Mouse (Mus musculus) midbrain, embryonic 10.5 days (tissue): ENCODE measurements around the gene Sp3. TPM values are rescaled to one million over a fixed set of nuclear protein-coding genes. Genes with fewer than 3 reads are reported as not detected.
"Not testable (repeated sequence)": the region's sequence is repeated elsewhere in the genome, so short reads cannot be mapped to it uniquely, and the experiment has no call there.

Experiments used
- DNase-seq: peaks from one replicate; pipeline ENCODE4 v3.0.0-alpha.2; 2017; ENCODE audit warnings: low spot score
- H3K27ac ChIP-seq: fragments of 300-500 bp; sonication (generic); replicated peaks from 2 replicates; pipeline ENCODE4 v1.5.1; 2016; ENCODE audit warnings: mild to moderate bottlenecking
- H3K27me3 ChIP-seq: fragments of 300-500 bp; sonication (generic); 2 replicates; pipeline ENCODE4 v1.6.1; 2016; ENCODE audit warnings: low read depth, mild to moderate bottlenecking; ENCODE audit not compliant: poor library complexity, severe bottlenecking
- H3K36me3 ChIP-seq: fragments of 300-500 bp; sonication (generic); 2 replicates; pipeline ENCODE4 v1.6.1; 2016; ENCODE audit warnings: mild to moderate bottlenecking, moderate library complexity
- H3K4me1 ChIP-seq: fragments of 300-500 bp; sonication (generic); 2 replicates; pipeline ENCODE4 v1.6.1; 2016
- H3K4me3 ChIP-seq: fragments of 300-500 bp; sonication (generic); 2 replicates; pipeline ENCODE4 v1.5.1; 2016; ENCODE audit warnings: mild to moderate bottlenecking, moderate library complexity
- H3K9me3 ChIP-seq: fragments of 300-500 bp; sonication (generic); replicated peaks from 2 replicates; pipeline ENCODE4 v1.6.1; 2016; ENCODE audit warnings: mild to moderate bottlenecking
- WGBS: fragments of 180-500 bp; shearing (Covaris S2); methylation state at CpG from one replicate; pipeline ENCODE4 v1.1.7; 2016; 5-methylcytosine and 5-hydroxymethylcytosine counted together
- polyA plus RNA-seq: library from polyadenylated mRNA; unstranded; fragments of >200 nt; fragmentation: Nextera tagmentation; extraction: Ambion mirVana; gene quantifications from 2 replicates; pipeline ENCODE4 v1.2.1, GENCODE M21; 2016

The Sp3 gene
- polyA plus RNA-seq, 1 experiment from 2014 or later: 43.2 TPM

- H3K27ac ChIP-seq: peak overlapping the region; percentile 74
Observed at GRCm38 (mm10) chr2:73003751-73004717, 23.8 kb upstream of the Sp3 start.

DNA sequence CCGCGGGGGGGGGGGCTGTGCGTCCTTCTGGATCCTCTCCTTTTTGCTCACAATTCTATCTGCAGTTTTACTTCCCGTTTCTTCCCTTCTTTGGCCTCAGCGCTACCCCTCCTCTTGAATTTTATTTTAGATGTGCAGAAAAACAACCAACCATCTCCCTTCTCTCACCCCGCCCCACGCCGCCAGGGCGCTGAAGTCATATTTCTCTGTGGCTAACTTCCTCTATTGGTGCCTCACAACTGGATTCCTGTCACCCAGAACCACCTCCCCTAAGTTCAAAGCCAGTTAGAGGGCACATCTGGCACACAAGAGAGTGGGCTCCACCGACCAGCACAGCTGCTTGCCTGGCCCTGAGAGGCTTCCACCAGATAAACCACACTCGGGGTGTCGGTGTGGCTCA lies 22.8 kb upstream of the Sp3 start:
- Histone ChIP-seq H3K9me3 (no peaks in the 10 kb centered on the region), H3K27ac (0 out of 2 replicates have a peak overlapping the region, but pooled peaks have one; percentile 2), H3K4me1 (peaks cover 32% of the 10 kb centered on the region), H3K36me3 (no peaks in the 10 kb centered on the region), H3K27me3 (no peaks in the 10 kb centered on the region), H3K4me3 (no peak overlapping the region)
- DNase-seq: no peak
- WGBS: 67% methylated on average over 12 of the region's 12 CpGs

More at GRCm38 (mm10) chr2:73003751-73004717, 23.8 kb upstream of the Sp3 start:
- WGBS: 45% methylated on average over 24 of the region's 24 CpGs
- peak; percentile 41 for DNase-seq
- peak overlapping the region; percentile 23; the same call in 1 of the 2 replicates for H3K4me3 ChIP-seq
- H3K4me1 ChIP-seq: peaks cover 32% of the 10 kb centered on the region
- no peaks in the 10 kb centered on the region for H3K27me3 ChIP-seq
- no peaks in the 10 kb centered on the region for H3K36me3 ChIP-seq
- H3K9me3 ChIP-seq: no peaks in the 10 kb centered on the region

GRCm38 (mm10) chr2:73002451-73002850 lies 22.2 kb upstream of the Sp3 start:
- WGBS: 93% methylated on average over 6 of the region's 6 CpGs
- Histone ChIP-seq H3K4me1 (peaks cover 32% of the 10 kb centered on the region), H3K27ac (no peak overlapping the region), H3K4me3 (no peak overlapping the region), H3K36me3 (no peaks in the 10 kb centered on the region), H3K27me3 (no peaks in the 10 kb centered on the region), H3K9me3 (no peaks in the 10 kb centered on the region)
- no peak for DNase-seq

GRCm38 (mm10) chr2:73001994-73002393 lies 21.7 kb upstream of the Sp3 start:
- Histone ChIP-seq H3K27ac (no peak overlapping the region), H3K36me3 (no peaks in the 10 kb centered on the region), H3K4me3 (no peak overlapping the region), H3K27me3 (no peaks in the 10 kb centered on the region), H3K9me3 (no peaks in the 10 kb centered on the region), H3K4me1 (peaks cover 32% of the 10 kb centered on the region)
- no peak for DNase-seq
- 90% methylated on average over 5 of the region's 5 CpGs for WGBS

GRCm38 (mm10) chr2:73000194-73000593 lies 19.9 kb upstream of the Sp3 start:
- H3K4me1 ChIP-seq: peaks cover 32% of the 10 kb centered on the region
- H3K9me3 ChIP-seq: no peaks in the 10 kb centered on the region
- H3K4me3 ChIP-seq: no peak overlapping the region
- no peaks in the 10 kb centered on the region for H3K27me3 ChIP-seq
- H3K36me3 ChIP-seq: no peaks in the 10 kb centered on the region
- no peak for DNase-seq
- WGBS: 88% methylated on average over 8 of the region's 8 CpGs
- no peak overlapping the region for H3K27ac ChIP-seq

- WGBS: 89% methylated on average over 4 of the region's 4 CpGs
- Histone ChIP-seq H3K36me3 (no peaks in the 10 kb centered on the region), H3K9me3 (no peaks in the 10 kb centered on the region), H3K27ac (no peak overlapping the region), H3K27me3 (no peaks in the 10 kb centered on the region), H3K4me1 (peaks cover 7% of the 10 kb centered on the region), H3K4me3 (no peak overlapping the region)
- no peak for DNase-seq
Observed at GRCm38 (mm10) chr2:72997586-72997985, 17.3 kb upstream of the Sp3 start.

DNA sequence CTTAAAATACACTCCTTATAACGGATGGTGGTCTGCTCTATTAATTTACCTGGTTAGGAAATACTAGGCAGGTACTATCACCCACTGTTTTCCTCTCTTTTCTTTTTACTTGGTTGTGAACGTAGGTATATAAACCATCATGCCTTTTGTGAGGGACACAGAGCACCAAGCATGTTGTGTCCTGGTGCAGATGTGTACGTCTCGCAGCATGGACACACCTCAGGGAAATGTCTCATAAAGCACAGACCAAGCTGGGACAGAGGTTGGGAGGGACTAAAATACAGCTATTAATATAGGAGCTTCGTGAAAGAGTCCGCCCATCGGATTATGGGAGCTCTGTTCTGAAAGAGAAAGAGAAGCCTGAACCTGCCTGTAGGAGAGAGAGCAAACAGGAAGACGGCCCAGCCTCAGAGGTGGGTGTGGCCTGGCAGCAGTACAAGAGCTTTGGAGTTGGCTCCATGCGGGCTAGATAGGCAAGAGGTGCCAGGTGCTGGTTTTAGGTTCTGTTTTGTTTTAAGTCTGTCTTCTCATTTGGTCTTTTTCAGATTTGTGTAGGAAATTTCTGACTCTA lies 16.6 kb upstream of the Sp3 start:
- Histone ChIP-seq H3K4me1 (peaks cover 7% of the 10 kb centered on the region), H3K9me3 (no peaks in the 10 kb centered on the region), H3K4me3 (no peak overlapping the region), H3K36me3 (no peaks in the 10 kb centered on the region), H3K27ac (no peak overlapping the region), H3K27me3 (no peaks in the 10 kb centered on the region)
- WGBS: 73% methylated on average over 9 of the region's 9 CpGs
- DNase-seq: no peak

GRCm38 (mm10) chr2:72995346-72996097 lies 15.3 kb upstream of the Sp3 start:
- Histone ChIP-seq H3K9me3 (no peaks in the 10 kb centered on the region; the same call in 1 of the 2 replicates), H3K36me3 (no peaks in the 10 kb centered on the region), H3K27me3 (no peaks in the 10 kb centered on the region), H3K27ac (peak overlapping the region; percentile 46; the same call in 1 of the 2 replicates), H3K4me3 (no peak overlapping the region), H3K4me1 (peaks cover 7% of the 10 kb centered on the region)
- DNase-seq: no peak
- WGBS: 61% methylated on average over 9 of the region's 9 CpGs

- 57% methylated on average over 2 of the region's 2 CpGs for WGBS
- peaks cover 7% of the 10 kb centered on the region for H3K4me1 ChIP-seq
Observed at GRCm38 (mm10) chr2:72994165-72994564, 13.9 kb upstream of the Sp3 start.

DNA sequence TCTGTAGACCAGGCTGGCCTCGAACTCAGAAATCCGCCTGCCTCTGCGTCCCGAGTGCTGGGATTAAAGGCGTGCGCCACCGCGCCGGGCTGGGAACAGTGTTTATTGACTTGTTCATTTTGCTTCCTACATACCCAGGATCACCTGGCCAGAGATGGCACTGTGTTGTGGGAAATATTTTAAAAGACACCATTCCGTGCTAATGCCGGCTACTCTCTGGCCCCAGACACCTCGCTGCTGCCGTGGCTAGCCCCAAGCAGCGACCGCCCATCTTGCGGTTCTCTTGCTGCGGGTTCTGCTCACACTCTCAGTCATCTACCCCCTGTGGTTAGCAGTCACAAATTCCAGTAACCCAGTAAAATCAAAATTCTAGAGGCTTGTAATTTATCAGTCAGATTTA lies 12.3 kb upstream of the Sp3 start:
- peaks cover 19% of the 10 kb centered on the region for H3K36me3 ChIP-seq
- no peak overlapping the region for H3K4me3 ChIP-seq
- WGBS: 95% methylated on average over 17 of the region's 17 CpGs
- H3K27me3 ChIP-seq: no peaks in the 10 kb centered on the region
- H3K4me1 ChIP-seq: peaks cover 7% of the 10 kb centered on the region
- peaks cover 12% of the 10 kb centered on the region; the same call in 1 of the 2 replicates for H3K9me3 ChIP-seq
- no peak overlapping the region for H3K27ac ChIP-seq
- DNase-seq: no peak

More at GRCm38 (mm10) chr2:72994165-72994564, 13.9 kb upstream of the Sp3 start:
- Histone ChIP-seq H3K4me3 (no peak overlapping the region), H3K27ac (no peak overlapping the region), H3K27me3 (no peaks in the 10 kb centered on the region), H3K36me3 (peaks cover 5% of the 10 kb centered on the region), H3K9me3 (peaks cover 7% of the 10 kb centered on the region; the same call in 1 of the 2 replicates)
- no peak for DNase-seq

- not testable (repeated sequence) for H3K4me1 ChIP-seq, DNase-seq, H3K27me3 ChIP-seq, H3K27ac ChIP-seq, H3K4me3 ChIP-seq
- Histone ChIP-seq H3K9me3 (peaks cover 12% of the 10 kb centered on the region; the same call in 1 of the 2 replicates), H3K36me3 (peaks cover 19% of the 10 kb centered on the region)
- 89% methylated on average over 9 of the region's 9 CpGs for WGBS
Observed at GRCm38 (mm10) chr2:72988945-72989344, 8.7 kb upstream of the Sp3 start.

- no peak for DNase-seq
- no peaks in the 10 kb centered on the region for H3K27me3 ChIP-seq
Observed at GRCm38 (mm10) chr2:72986616-72987015, 6.4 kb upstream of the Sp3 start, which contains the start of gene Gm11084. Gene Gm11084 (minus strand): TSS chr2:72986716.

More at GRCm38 (mm10) chr2:72986616-72987015, 6.4 kb upstream of the Sp3 start, which contains the start of gene Gm11084:
- Histone ChIP-seq H3K36me3 (peaks cover 19% of the 10 kb centered on the region), H3K4me1 (peaks cover 9% of the 10 kb centered on the region), H3K4me3 (no peak within 1 kb of the TSS), H3K27ac (no peak within 1 kb of the TSS), H3K9me3 (peaks cover 12% of the 10 kb centered on the region; the same call in 1 of the 2 replicates)
- 92% methylated on average over 5 of the region's 5 CpGs for WGBS
